Mouse (Mus musculus) embryonic facial prominence, embryonic 12.5 days (tissue): ENCODE data around the gene Tnfsf10. TPM values are rescaled to one million over a fixed set of nuclear protein-coding genes. Genes with fewer than 3 reads are reported as not detected.
A peak's percentile ranks its signal among the peaks of the same experiment; 100 is the strongest.

ENCODE experiments used
- ATAC-seq: fragments of 200-750 bp; cut with Nextera tagmentation; 2 replicates; pipeline ENCODE4 v1.8.0; 2017; ENCODE audit not compliant: insufficient number of reproducible peaks, insufficient read depth, low FRiP score, low TSS enrichment
- H3K27ac ChIP-seq: fragments of 300-500 bp; sonication (generic); 2 replicates; pipeline ENCODE4 v1.5.1; 2016; ENCODE audit warnings: mild to moderate bottlenecking
- H3K27me3 ChIP-seq: fragments of 300-500 bp; sonication (generic); 2 replicates; pipeline ENCODE4 v1.6.1; 2016; ENCODE audit warnings: mild to moderate bottlenecking, moderate library complexity
- H3K36me3 ChIP-seq: fragments of 300-500 bp; sonication (generic); 2 replicates; pipeline ENCODE4 v1.6.1; 2016; ENCODE audit warnings: mild to moderate bottlenecking
- H3K4me1 ChIP-seq: fragments of 300-500 bp; sonication (generic); 2 replicates; pipeline ENCODE4 v1.6.1; 2016
- H3K4me2 ChIP-seq: fragments of 300-500 bp; sonication (generic); replicated peaks from 2 replicates; pipeline ENCODE4 v1.6.1; 2016; ENCODE audit warnings: mild to moderate bottlenecking, moderate library complexity
- H3K4me3 ChIP-seq: fragments of 300-500 bp; sonication (generic); 2 replicates; pipeline ENCODE4 v1.5.1; 2016; ENCODE audit warnings: mild to moderate bottlenecking
- H3K9ac ChIP-seq: fragments of 300-500 bp; sonication (generic); 2 replicates; pipeline ENCODE4 v1.6.1; 2016; ENCODE audit warnings: mild to moderate bottlenecking, moderate library complexity
- H3K9me3 ChIP-seq: fragments of 300-500 bp; sonication (generic); 2 replicates; pipeline ENCODE4 v1.6.1; 2016; ENCODE audit warnings: mild to moderate bottlenecking, moderate library complexity
- WGBS: fragments of 180-500 bp; shearing (Covaris S2); methylation state at CpG from one replicate; pipeline ENCODE4 v1.1.7; 2016; 5-methylcytosine and 5-hydroxymethylcytosine counted together
- polyA plus RNA-seq: library from polyadenylated mRNA; unstranded; fragments of >200 nt; fragmentation: Nextera tagmentation; extraction: Ambion mirVana; gene quantifications from 2 replicates; pipeline ENCODE4 v1.2.1, GENCODE M21; 2016

The Tnfsf10 gene
- polyA plus RNA-seq, 1 experiment from 2014 or later = 0.12 TPM

GRCm38 (mm10) chr3:27342462-27342861 lies 25.6 kb downstream of the Tnfsf10 start:
- H3K36me3 ChIP-seq = no peaks in the 10 kb centered on the region
- H3K4me1 ChIP-seq = no peaks in the 10 kb centered on the region
- no peaks in the 10 kb centered on the region for H3K9me3 ChIP-seq
- ATAC-seq = no peak
- H3K27me3 ChIP-seq = no peaks in the 10 kb centered on the region
- H3K9ac ChIP-seq = no peak overlapping the region
- H3K4me2 ChIP-seq = no peak overlapping the region
- 52% methylated on average over 6 of the region's 6 CpGs for WGBS
- no peak overlapping the region for H3K27ac ChIP-seq
- no peak overlapping the region for H3K4me3 ChIP-seq

DNA sequence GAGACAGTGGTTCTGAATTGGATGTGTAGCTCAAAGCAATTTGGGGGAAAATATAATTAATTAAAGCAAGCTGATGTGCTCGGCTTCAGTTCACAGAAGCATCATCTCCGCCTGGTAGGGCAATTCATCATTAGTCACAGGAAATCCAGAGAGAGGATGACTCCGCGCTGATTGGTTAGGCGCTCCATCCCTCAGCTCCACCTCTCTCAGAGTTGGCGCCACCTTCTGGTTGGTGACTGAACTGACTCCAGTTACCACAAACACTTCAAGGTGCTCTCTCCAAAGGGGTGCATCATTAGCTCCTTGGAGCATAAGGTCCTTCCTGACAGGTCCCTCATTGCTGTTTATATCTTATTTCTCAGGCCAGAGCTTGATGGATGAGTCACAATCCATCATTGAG lies 28.7 kb downstream of the Tnfsf10 start:
- Histone ChIP-seq H3K4me3 (no peak overlapping the region), H3K27ac (no peak overlapping the region), H3K36me3 (no peaks in the 10 kb centered on the region), H3K4me2 (no peak overlapping the region), H3K4me1 (no peaks in the 10 kb centered on the region), H3K9me3 (no peaks in the 10 kb centered on the region), H3K9ac (no peak overlapping the region), H3K27me3 (no peaks in the 10 kb centered on the region)
- ATAC-seq = no peak
- 46% methylated on average over 6 of the region's 6 CpGs for WGBS

DNA sequence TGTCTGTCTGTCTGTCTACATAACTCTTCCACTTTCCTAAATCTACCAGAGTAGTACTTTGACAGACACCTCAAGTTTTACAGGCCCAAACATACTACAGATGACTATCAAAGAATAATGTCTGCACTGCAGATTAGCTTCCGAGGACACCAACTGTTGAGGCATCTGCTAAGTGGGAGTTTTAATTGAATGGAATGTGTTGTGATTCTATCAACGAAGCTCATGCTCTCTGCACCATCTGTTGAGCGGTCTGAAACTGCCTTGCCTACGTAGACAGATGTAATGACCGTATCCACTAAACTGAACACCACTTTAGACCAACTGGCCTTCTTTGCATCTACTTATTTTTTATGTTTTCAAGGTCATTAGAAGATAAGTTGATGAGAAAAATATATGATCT lies 31.6 kb downstream of the Tnfsf10 start:
- no peak overlapping the region for H3K4me3 ChIP-seq
- no peak overlapping the region for H3K9ac ChIP-seq
- no peaks in the 10 kb centered on the region for H3K36me3 ChIP-seq
- no peak overlapping the region for H3K4me2 ChIP-seq
- 72% methylated on average over 5 of the region's 5 CpGs for WGBS
- no peaks in the 10 kb centered on the region for H3K4me1 ChIP-seq
- H3K27me3 ChIP-seq = no peaks in the 10 kb centered on the region
- no peaks in the 10 kb centered on the region for H3K9me3 ChIP-seq
- no peak for ATAC-seq
- H3K27ac ChIP-seq = no peak overlapping the region

DNA sequence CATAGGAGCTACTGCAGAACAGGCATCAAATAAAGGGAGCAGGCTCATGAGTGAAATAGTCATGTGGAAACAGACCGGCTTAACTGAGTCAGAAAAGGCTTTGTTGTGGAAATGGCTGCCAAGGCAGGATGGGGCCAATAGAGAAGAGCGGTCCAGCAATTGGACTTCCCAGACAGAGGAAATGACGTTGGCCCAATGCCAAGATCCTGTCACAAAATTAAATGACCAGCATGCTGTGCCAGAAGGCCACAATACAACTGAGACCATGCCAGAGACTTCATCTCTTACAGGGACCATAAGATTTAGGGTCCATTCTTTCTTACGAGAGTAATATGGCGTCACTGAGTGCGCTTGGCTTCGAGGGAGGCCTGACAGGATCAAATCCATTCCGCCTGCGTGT lies 34.3 kb downstream of the Tnfsf10 start:
- Histone ChIP-seq H3K27ac (no peak overlapping the region), H3K4me2 (no peak overlapping the region), H3K4me1 (no peaks in the 10 kb centered on the region), H3K4me3 (no peak overlapping the region), H3K36me3 (no peaks in the 10 kb centered on the region), H3K9ac (no peak overlapping the region), H3K9me3 (no peaks in the 10 kb centered on the region), H3K27me3 (no peaks in the 10 kb centered on the region)
- no peak for ATAC-seq
- WGBS = 87% methylated on average over 9 of the region's 9 CpGs

DNA sequence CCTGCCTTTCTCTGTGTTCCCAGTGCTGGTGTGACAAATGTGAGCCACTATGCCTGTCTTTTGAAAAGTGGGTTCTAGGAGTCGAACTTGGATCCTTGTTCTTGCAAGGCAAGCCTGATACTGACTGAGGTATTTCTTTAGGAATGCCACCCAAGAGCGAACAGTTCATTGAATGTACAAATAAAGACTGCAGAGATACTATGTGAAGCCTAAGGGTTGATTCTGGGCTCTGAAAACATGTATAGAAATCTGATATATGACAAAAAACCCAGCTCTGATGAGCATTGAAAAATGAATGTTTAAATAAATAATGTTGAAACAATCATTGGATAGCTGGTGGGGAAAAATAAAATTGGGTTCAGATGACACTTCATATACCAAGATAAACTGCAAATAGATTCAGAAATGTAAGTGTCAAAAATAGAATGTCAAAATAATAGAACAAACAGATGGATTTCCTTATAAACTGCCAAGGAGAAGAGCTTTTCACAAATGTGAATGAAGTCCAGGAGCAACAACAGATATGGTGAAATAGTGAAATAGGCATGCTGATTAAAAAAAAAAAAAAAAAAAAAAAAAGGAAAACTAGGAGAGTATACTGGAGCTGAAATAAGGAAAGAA lies 42.4 kb downstream of the Tnfsf10 start:
- Histone ChIP-seq H3K4me2 (no peak overlapping the region), H3K4me3 (no peak overlapping the region), H3K27me3 (no peaks in the 10 kb centered on the region), H3K36me3 (no peaks in the 10 kb centered on the region), H3K9me3 (no peaks in the 10 kb centered on the region), H3K9ac (no peak overlapping the region), H3K4me1 (no peaks in the 10 kb centered on the region), H3K27ac (no peak overlapping the region)
- whole genome bisulfite sequencing = 77% methylated on average over 2 of the region's 2 CpGs
- ATAC-seq = no peak

DNA sequence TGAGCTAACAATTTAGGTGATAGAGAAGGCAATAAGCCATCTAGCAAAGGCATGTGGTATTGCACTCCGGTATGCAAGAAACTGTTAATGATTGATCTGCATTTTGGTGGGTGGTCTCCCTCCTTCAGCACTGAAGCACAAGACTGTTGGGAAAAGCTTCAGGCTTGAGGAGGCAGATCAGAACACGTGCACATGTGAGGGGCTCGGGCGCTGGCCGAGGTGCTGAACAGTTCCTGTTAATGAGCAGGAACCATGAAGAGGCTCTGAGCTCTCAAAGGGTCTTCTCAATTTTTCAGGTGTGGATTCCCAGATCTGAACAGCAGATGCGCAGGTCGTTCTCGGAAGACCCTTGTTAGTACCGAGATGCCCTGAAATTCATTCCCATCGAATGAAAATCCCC lies 53.3 kb downstream of the Tnfsf10 start:
- peaks cover 54% of the 10 kb centered on the region for H3K27me3 ChIP-seq
- 8% methylated on average over 10 of the region's 10 CpGs for WGBS

DNA sequence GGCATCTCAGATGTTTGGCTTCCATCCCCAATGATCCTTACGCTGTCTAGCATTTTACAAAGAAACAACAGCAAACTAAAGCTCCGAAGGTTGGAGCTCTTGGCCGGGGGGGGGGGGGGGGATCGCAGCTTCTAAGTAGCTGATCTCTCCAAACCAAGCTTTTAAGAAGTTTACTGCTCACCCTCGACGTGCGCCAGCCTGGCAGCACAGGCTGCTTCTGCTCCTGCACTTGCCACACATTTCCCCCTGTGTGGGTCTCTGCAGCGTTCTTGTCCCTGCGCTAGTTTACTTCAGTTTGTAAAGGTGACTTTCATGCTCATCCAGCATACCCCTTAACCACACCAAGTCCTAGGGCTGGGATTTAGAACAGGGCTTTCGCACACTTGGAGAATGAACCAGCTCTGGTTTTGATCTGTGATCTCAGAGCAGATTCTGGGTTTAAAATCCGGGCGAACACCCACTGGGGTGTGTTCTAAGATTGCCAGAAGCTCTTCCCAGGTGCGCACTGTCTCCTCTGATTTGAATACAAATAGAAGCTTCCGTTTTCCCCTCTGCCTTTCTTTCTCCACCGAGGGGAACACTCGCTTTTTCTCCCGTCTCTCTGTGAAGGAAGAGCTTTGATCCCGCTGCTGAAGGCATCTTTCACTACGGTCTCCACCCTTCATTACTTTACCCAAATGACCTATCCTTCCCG lies 53.9 kb downstream of the Tnfsf10 start:
- Histone ChIP-seq H3K4me3 (0 out of 2 replicates have a peak overlapping the region, but pooled peaks have one; percentile 25), H3K4me1 (peaks cover 10% of the 10 kb centered on the region), H3K4me2 (peak overlapping the region; percentile 46; the same call in 1 of the 2 replicates), H3K9me3 (no peaks in the 10 kb centered on the region), H3K9ac (no peak overlapping the region), H3K27ac (no peak overlapping the region), H3K27me3 (peaks cover 54% of the 10 kb centered on the region), H3K36me3 (no peaks in the 10 kb centered on the region)
- 5% methylated on average over 20 of the region's 20 CpGs for WGBS
- ATAC-seq = no peak

More for the DNA sequence above, 53.3 kb downstream of the Tnfsf10 start:
- Histone ChIP-seq H3K36me3 (no peaks in the 10 kb centered on the region), H3K4me1 (peaks cover 10% of the 10 kb centered on the region), H3K27ac (no peak overlapping the region), H3K4me2 (no peak overlapping the region), H3K9me3 (no peaks in the 10 kb centered on the region), H3K9ac (no peak overlapping the region), H3K4me3 (no peak overlapping the region)
- ATAC-seq = no peak

DNA sequence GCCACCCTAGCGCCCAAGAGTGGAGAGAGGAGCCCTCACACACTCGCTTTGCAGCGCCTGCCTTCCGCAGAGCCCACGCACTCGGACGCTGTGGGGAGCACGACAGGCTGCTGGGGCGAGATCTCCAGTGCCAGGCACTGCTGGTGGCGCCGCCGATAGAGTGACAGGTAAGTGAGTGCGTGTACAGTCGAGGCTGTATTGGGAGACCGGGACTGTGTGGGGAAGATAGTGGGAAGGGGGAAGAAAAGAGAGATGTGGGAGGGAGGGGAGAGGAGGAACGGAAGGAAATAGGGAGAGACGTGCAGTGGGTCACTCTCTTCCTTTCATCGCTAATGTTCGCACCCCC lies 54.4 kb downstream of the Tnfsf10 start, which contains the start of gene Ghsr:
Ghsr (plus strand) TSS at position 76 of the 346 bp plus-strand sequence.
- H3K4me2 ChIP-seq = peak within 1 kb of the TSS; percentile 46
- H3K9ac ChIP-seq = no peak within 1 kb of the TSS
- H3K9me3 ChIP-seq = no peaks in the 10 kb centered on the region
- H3K27ac ChIP-seq = no peak within 1 kb of the TSS
- no peak for ATAC-seq
- peak within 1 kb of the TSS; percentile 25 for H3K4me3 ChIP-seq
- H3K36me3 ChIP-seq = no peaks in the 10 kb centered on the region
- H3K27me3 ChIP-seq = peaks cover 54% of the 10 kb centered on the region
- H3K4me1 ChIP-seq = peaks cover 10% of the 10 kb centered on the region
- 1% methylated on average over 19 of the region's 19 CpGs for WGBS

DNA sequence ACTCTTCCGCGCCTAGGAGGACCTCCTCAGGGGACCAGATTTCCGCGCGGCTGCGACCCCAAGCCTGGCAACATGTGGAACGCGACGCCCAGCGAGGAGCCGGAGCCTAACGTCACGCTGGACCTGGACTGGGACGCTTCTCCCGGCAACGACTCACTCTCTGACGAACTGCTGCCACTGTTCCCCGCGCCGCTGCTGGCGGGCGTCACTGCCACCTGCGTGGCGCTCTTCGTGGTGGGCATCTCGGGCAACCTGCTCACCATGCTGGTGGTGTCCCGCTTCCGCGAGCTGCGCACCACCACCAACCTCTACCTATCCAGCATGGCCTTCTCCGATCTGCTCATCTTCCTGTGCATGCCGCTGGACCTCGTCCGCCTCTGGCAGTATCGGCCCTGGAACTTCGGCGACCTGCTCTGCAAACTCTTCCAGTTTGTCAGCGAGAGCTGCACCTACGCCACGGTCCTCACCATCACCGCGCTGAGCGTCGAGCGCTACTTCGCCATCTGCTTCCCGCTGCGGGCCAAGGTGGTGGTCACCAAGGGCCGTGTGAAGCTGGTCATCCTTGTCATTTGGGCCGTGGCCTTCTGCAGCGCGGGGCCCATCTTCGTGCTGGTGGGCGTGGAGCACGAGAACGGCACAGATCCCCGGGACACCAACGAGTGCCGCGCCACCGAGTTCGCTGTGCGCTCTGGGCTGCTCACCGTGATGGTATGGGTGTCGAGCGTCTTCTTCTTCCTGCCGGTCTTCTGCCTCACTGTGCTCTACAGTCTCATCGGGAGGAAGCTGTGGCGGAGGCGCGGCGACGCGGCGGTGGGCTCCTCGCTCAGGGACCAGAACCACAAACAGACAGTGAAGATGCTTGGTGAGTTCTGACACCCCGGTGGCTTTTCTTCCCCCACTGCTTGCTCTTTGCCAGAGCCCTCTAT lies 55.2 kb downstream of the Tnfsf10 start:
- 0 out of 2 replicates have a peak, but pooled peaks have one; percentile 28 for ATAC-seq
- Histone ChIP-seq H3K27me3 (peaks cover 54% of the 10 kb centered on the region), H3K9me3 (no peaks in the 10 kb centered on the region), H3K4me1 (peaks cover 10% of the 10 kb centered on the region), H3K27ac (no peak overlapping the region), H3K9ac (no peak overlapping the region), H3K36me3 (no peaks in the 10 kb centered on the region), H3K4me2 (peak overlapping the region; percentile 46), H3K4me3 (peak overlapping the region; percentile 25)
- WGBS = under 1% methylated on average over 74 of the region's 77 CpGs

DNA sequence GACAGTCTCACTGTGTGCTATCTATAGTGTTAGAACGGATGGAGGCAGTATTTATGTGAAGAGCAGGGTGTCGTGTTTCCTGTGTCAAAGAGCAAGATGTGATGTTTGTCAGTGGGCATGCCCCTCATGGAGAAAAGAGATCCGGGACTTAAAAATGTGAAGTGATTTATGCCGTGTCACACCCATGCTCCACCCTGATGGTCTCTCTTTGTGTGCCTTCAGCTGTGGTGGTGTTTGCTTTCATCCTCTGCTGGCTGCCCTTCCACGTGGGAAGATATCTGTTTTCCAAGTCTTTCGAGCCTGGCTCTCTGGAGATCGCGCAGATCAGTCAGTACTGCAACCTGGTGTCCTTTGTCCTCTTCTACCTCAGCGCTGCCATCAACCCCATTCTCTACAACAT lies 57.6 kb downstream of the Tnfsf10 start:
- H3K4me3 ChIP-seq = no peak overlapping the region
- H3K9me3 ChIP-seq = no peaks in the 10 kb centered on the region
- no peaks in the 10 kb centered on the region for H3K36me3 ChIP-seq
- H3K4me2 ChIP-seq = no peak overlapping the region
- WGBS = 55% methylated on average over 9 of the region's 9 CpGs
- no peak overlapping the region for H3K9ac ChIP-seq
- H3K27me3 ChIP-seq = peaks cover 54% of the 10 kb centered on the region
- H3K27ac ChIP-seq = no peak overlapping the region
- no peak for ATAC-seq
- peaks cover 10% of the 10 kb centered on the region for H3K4me1 ChIP-seq

GRCm38 (mm10) chr3:27377935-27378334 lies 61.1 kb downstream of the Tnfsf10 start:
- WGBS = 81% methylated on average over 4 of the region's 4 CpGs
- no peak for ATAC-seq
- Histone ChIP-seq H3K4me2 (no peak overlapping the region), H3K36me3 (no peaks in the 10 kb centered on the region), H3K4me1 (no peaks in the 10 kb centered on the region), H3K27ac (no peak overlapping the region), H3K9ac (no peak overlapping the region), H3K4me3 (no peak overlapping the region), H3K27me3 (peaks cover 21% of the 10 kb centered on the region), H3K9me3 (no peaks in the 10 kb centered on the region)
